Mouse (Mus musculus): ENCODE data around the gene Ifngr1.

- TF ChIP-seq ELF1 (IDR thresholded peaks at IDR 0.05; ENCODE audit: low read depth, low read length), result no peak; the same call in 1 of the 2 replicates
- TF ChIP-seq MAFK (IDR thresholded peaks at IDR 0.05; ENCODE audit: insufficient replicate concordance, low read length), result no peak
- TF ChIP-seq POLR2A (IDR thresholded peaks at IDR 0.05; ENCODE audit: low read depth, low read length), result no peak
- TF ChIP-seq CTCF (conservative IDR thresholded peaks at IDR 0.05 in 1 of 2, IDR thresholded peaks at IDR 0.05 in 1 of 2; ENCODE audit: low read depth in 2 of 2, low read length in 2 of 2), result no peak
- no peak for TF ChIP-seq MEF2A (IDR thresholded peaks at IDR 0.05; ENCODE audit: borderline replicate concordance, low read depth, low read length)
- no peak for TF ChIP-seq ZC3H11A (IDR thresholded peaks at IDR 0.05; ENCODE audit: low read depth, low read length)
Measured at GRCm38 (mm10) chr10:19591286-19591640, 486 bp upstream of the Ifngr1 start.

Measured in CH12.LX (cell line).